Mouse (Mus musculus) midbrain, postnatal 0 days (tissue): ENCODE data around the gene Hhip. TPM values are rescaled to one million over a fixed set of nuclear protein-coding genes. Genes with fewer than 3 reads are reported as not detected.
A peak's percentile ranks its signal among the peaks of the same experiment; 100 is the strongest.

Source experiments
- ATAC-seq: fragments of 200-750 bp; cut with Nextera tagmentation; 2 replicates; pipeline ENCODE4 v1.8.0; 2017; ENCODE audit warnings: moderate number of reproducible peaks, mild to moderate bottlenecking, moderate TSS enrichment, moderate library complexity; ENCODE audit not compliant: low FRiP score
- DNase-seq: peaks from one replicate; pipeline ENCODE4 v3.0.0-alpha.2; 2015; ENCODE audit warnings: low spot score
- H3K27ac ChIP-seq: fragments of 300-500 bp; sonication (generic); 2 replicates; pipeline ENCODE4 v1.5.1; 2014; ENCODE audit warnings: low read depth, mild to moderate bottlenecking, low read length, mixed read lengths
- H3K27me3 ChIP-seq: fragments of 300-500 bp; sonication (generic); 2 replicates; pipeline ENCODE4 v1.6.1; 2014; ENCODE audit warnings: low read length, control low read depth, mixed read lengths; ENCODE audit not compliant: insufficient read depth
- H3K36me3 ChIP-seq: fragments of 300-500 bp; sonication (generic); 2 replicates; pipeline ENCODE4 v1.6.1; 2014; ENCODE audit warnings: low read length, control low read depth, mixed read lengths; ENCODE audit not compliant: insufficient read depth
- H3K4me1 ChIP-seq: fragments of 300-500 bp; sonication (generic); 2 replicates; pipeline ENCODE4 v1.6.1; 2014; ENCODE audit warnings: mild to moderate bottlenecking, control low read depth, antibody characterized with exemption, low read length, mixed read lengths; ENCODE audit not compliant: insufficient read depth
- H3K4me2 ChIP-seq: fragments of 300-500 bp; sonication (generic); 2 replicates; pipeline ENCODE4 v1.6.1; 2014; ENCODE audit warnings: low read depth, mild to moderate bottlenecking, low read length, mixed read lengths; ENCODE audit not compliant: poor library complexity, severe bottlenecking
- H3K4me3 ChIP-seq: fragments of 300-500 bp; sonication (generic); 2 replicates; pipeline ENCODE4 v1.5.1; 2014; ENCODE audit warnings: low read depth, mild to moderate bottlenecking, low read length, moderate library complexity
- H3K9ac ChIP-seq: fragments of 300-500 bp; sonication (generic); replicated peaks from 2 replicates; pipeline ENCODE4 v1.6.1; 2014; ENCODE audit warnings: mild to moderate bottlenecking, low read length, moderate library complexity, mixed read lengths; ENCODE audit not compliant: poor library complexity, severe bottlenecking
- H3K9me3 ChIP-seq: fragments of 300-500 bp; sonication (generic); 2 replicates; pipeline ENCODE4 v1.6.1; 2016; ENCODE audit warnings: low read length, control low read depth
- CTCF ChIP-seq: IDR thresholded peaks from 2 replicates; pipeline ENCODE4 v1.5.1; 2016; ENCODE audit warnings: antibody characterized with exemption, mild to moderate bottlenecking
- WGBS: fragments of 180-500 bp; shearing (Covaris S2); extraction: QIAGEN DNeasy Blood & Tissue Kit; methylation state at CpG from one replicate; pipeline ENCODE4 v1.1.7; 2014; 5-methylcytosine and 5-hydroxymethylcytosine counted together
- polyA plus RNA-seq: library from polyadenylated mRNA; unstranded; fragments of >200 nt; fragmentation: Nextera tagmentation; extraction: Ambion mirVana; gene quantifications from 2 replicates; pipeline ENCODE4 v1.2.1, GENCODE M21; 2015
- total RNA-seq: library from RNA; depleted of rRNA; stranded (reverse); fragments of >200 nt; gene quantifications from 2 replicates; pipeline ENCODE4 v1.2.3, GENCODE M21; 2014

Hhip gene
- total and polyA plus RNA-seq, 2 experiments from 2014 or later, result 3.3 to 3.6 TPM

DNA sequence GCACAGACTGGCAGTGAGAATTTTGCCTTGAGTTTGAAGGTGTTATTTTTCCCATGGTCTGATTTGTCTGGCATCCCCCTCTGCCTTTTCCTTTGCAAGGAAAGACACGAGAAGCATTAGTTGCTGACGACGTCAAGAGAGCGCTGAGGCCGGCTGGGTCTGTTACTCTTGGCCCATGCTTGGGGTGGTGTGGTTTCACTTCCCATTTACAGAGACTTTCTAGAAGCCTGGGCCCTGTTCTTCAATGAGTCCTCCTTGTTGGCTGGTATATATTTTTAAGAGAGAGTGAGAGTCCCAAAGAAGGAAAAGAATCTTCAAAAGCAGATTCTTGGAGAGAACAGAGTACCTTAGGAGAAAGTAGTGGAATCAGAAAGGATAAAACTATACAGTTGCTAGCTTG, 116.7 kb downstream of the Hhip start:
- ATAC-seq, result no peak
- H3K36me3 ChIP-seq, result no peaks in the 10 kb centered on the region
- WGBS, result 90% methylated on average over 5 of the region's 5 CpGs
- H3K4me3 ChIP-seq, result no peak overlapping the region
- H3K9ac ChIP-seq, result no peak overlapping the region
- no peak for TF ChIP-seq CTCF
- no peak overlapping the region for H3K4me2 ChIP-seq
- no peaks in the 10 kb centered on the region for H3K27me3 ChIP-seq
- no peak for DNase-seq
- H3K4me1 ChIP-seq, result no peaks in the 10 kb centered on the region
- 0 out of 2 replicates have a peak, but pooled peaks cover 4% of the 10 kb centered on the region for H3K9me3 ChIP-seq
- H3K27ac ChIP-seq, result no peak overlapping the region

GRCm38 (mm10) chr8:79936856-79937445, 120.9 kb downstream of the Hhip start:
- Histone ChIP-seq H3K27me3 (no peaks in the 10 kb centered on the region), H3K4me3 (no peak overlapping the region), H3K27ac (no peak overlapping the region), H3K4me1 (no peaks in the 10 kb centered on the region), H3K9ac (no peak overlapping the region), H3K4me2 (no peak overlapping the region), H3K36me3 (no peaks in the 10 kb centered on the region), H3K9me3 (0 out of 2 replicates have a peak, but pooled peaks cover 4% of the 10 kb centered on the region)
- WGBS, result 46% methylated on average over 9 of the region's 9 CpGs
- ATAC-seq (no peak), DNase-seq (no peak)
- no peak for TF ChIP-seq CTCF

DNA sequence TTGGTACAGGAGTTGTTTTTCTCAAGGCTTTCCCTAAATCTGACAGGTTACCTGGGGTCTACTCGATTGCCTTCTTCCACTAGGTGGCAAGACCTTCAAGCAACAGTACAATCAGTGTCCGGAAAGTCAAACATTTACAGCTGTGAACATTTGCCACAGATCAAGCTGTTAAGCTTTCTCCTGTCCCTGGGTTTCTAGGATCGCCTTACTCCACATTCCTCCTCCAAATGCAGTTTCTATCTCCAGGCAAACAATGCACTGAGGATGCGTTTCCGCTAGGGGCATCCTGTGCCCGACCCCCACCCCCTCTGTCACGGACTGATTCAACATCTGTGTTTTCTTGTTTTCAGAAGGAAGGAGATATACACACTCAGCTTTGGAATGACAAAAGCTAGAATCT, 122.0 kb downstream of the Hhip start:
- ATAC-seq, result no peak
- 48% methylated on average over 7 of the region's 7 CpGs for WGBS
- no peaks in the 10 kb centered on the region for H3K36me3 ChIP-seq

GRCm38 (mm10) chr8:79929202-79929601, 128.6 kb downstream of the Hhip start:
- no peak overlapping the region for H3K27ac ChIP-seq
- H3K4me3 ChIP-seq, result no peak overlapping the region
- H3K4me2 ChIP-seq, result no peak overlapping the region
- H3K9me3 ChIP-seq, result no peaks in the 10 kb centered on the region
- no peaks in the 10 kb centered on the region for H3K27me3 ChIP-seq
- 73% methylated on average over 4 of the region's 4 CpGs for WGBS
- no peak for DNase-seq
- ATAC-seq, result no peak
- TF ChIP-seq CTCF, result no peak
- H3K4me1 ChIP-seq, result no peaks in the 10 kb centered on the region
- H3K36me3 ChIP-seq, result no peaks in the 10 kb centered on the region
- no peak overlapping the region for H3K9ac ChIP-seq

More for the DNA sequence above, 122.0 kb downstream of the Hhip start:
- no peaks in the 10 kb centered on the region for H3K27me3 ChIP-seq
- H3K4me2 ChIP-seq, result no peak overlapping the region
- DNase-seq, result no peak
- peak; percentile 35 for TF ChIP-seq CTCF
- no peaks in the 10 kb centered on the region for H3K4me1 ChIP-seq
- H3K4me3 ChIP-seq, result no peak overlapping the region
- no peak overlapping the region for H3K27ac ChIP-seq
- no peak overlapping the region for H3K9ac ChIP-seq
- H3K9me3 ChIP-seq, result 0 out of 2 replicates have a peak, but pooled peaks cover 4% of the 10 kb centered on the region

DNA sequence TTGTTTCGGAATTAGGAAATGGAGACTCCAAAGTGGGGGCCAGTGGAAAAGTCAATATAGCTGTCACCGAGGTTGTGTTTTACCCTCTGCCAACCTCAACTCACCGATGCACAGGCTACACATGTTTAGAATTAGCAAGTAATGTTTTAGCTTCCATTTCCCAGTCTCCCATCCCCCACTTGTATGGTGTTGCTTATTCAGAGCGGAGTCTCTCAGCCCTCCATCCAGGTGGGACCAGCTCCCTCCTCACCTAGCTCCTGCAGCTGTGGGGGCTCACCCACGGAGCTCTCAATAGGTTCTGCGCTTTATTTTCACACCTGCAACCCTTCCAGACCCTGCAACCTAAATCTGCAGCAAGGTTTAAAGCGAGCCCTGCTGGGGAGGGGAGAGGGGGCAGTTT, 140.6 kb downstream of the Hhip start:
- 73% methylated on average over 7 of the region's 7 CpGs for WGBS
- ATAC-seq, result no peak

More for the DNA sequence above, 140.6 kb downstream of the Hhip start:
- Histone ChIP-seq H3K4me1 (no peaks in the 10 kb centered on the region), H3K4me2 (no peak overlapping the region), H3K9me3 (no peaks in the 10 kb centered on the region), H3K27ac (no peak overlapping the region), H3K36me3 (no peaks in the 10 kb centered on the region), H3K4me3 (no peak overlapping the region), H3K27me3 (no peaks in the 10 kb centered on the region), H3K9ac (no peak overlapping the region)
- no peak for TF ChIP-seq CTCF
- no peak for DNase-seq
